Mouse (Mus musculus) stomach, postnatal 0 days (tissue): ENCODE data around the gene Ccdc40.

Source experiments
- CTCF ChIP-seq: IDR thresholded peaks from 2 replicates; pipeline ENCODE4 v1.5.1; 2016; ENCODE audit warnings: antibody characterized with exemption, low read depth, mild to moderate bottlenecking, moderate library complexity
- EP300 ChIP-seq: optimal IDR thresholded peaks from 2 replicates; pipeline ENCODE3; 2016; ENCODE audit warnings: antibody characterized with exemption

GRCm38 (mm10) chr11:119192605-119193004 lies 35.8 kb upstream of the Ccdc40 start:
- TF ChIP-seq CTCF (no peak), EP300 (no peak)
